Mouse (Mus musculus): ENCODE data around the gene Slc9a3r2. TPM values are rescaled to one million over a fixed set of nuclear protein-coding genes. Genes with fewer than 3 reads are reported as not detected.

The Slc9a3r2 gene
- polyA plus RNA-seq, 1 experiment from 2014 or later, result 92.4 TPM

DNA sequence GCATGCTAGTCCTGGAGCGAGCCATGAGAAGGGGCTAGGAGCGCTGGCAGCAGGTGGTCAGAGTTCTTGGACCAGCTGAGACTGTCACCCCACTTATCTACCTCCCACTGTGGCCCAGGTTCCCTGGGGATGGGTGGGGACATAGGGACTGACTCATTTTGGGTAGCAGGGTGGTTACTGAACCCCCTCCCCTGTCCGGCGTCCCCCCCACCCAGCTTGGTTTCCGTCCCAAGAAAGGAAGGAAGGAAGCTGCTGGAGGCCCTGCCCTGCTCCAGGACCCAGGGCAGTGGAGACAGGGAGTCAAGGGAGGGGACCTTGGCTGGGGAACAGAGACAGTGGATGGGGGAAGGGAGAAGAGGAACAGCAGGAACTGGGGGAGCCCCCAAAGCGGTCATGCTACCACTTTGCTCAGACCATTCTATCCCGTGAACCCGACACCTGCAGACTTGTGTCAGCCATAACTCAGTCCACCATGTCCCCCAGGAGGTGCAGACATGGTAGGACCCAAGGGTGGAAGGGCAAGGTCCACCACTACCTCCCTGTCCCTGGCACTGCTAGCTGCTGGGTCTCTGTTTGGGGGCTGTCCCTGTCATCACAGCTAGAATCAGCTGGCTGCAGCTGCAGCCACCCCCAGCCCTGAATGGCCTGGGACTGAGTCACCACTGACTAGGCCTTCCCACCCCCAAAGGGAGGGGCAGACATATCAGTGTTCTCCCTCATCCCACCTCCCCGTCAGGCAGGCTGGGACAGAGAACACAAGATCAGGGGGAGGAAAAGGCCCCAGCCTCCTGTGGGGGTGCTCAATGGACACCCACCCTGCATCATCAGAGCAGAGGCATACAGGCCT lies 5.0 kb downstream of the Slc9a3r2 start:
- Histone ChIP-seq H3K36me3 (peaks cover 15% of the 10 kb centered on the region; the same call in 1 of the 2 replicates), H3K4me1 (peaks cover 51% of the 10 kb centered on the region), H3K27ac (peak overlapping the region; percentile 91), H3K9me3 (no peaks in the 10 kb centered on the region), H3K9ac (no peak overlapping the region), H3K27me3 (no peaks in the 10 kb centered on the region), H3K4me3 (no peak overlapping the region), H3K4me2 (peak overlapping the region; percentile 40)
- 74% methylated on average over 9 of the region's 9 CpGs for WGBS
- no peak; the same call in 1 of the 2 replicates for ATAC-seq (ENCODE audit: borderline replicate concordance, extremely low read depth, low FRiP score, low TSS enrichment)

DNA sequence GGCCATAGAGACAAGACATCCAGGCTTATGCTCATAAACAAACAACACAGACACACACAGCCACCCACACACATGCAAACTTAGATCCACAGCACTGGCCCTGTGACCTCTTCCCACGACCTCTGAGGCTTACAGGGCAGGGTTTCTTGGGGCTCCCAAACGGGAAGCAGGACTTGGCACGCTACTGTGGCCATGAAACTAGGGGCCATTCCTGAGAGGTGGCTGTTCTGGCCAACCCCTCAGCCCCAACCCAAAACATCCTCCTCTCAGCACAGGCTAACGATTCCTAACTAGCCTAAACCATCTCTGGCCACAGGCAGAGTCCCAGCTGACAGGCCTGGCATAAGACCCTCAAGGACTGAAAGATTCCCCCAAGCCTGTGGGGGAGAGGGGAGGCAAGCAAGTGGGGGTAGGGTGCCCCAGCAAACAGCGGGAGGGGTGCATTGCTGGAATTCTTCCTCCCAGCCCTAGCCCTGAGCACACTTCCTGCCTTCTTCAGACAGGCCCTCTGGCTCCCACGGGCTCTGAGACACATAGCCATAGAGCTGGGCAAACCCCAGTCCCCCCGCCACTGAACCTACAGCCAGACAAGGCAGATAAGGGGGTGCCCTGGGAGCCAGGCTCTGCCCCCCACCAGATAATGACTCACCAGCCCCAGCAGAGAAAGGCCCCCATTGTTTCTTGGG lies 6.0 kb downstream of the Slc9a3r2 start:
- Histone ChIP-seq H3K27ac (peak overlapping the region; percentile 91), H3K36me3 (peaks cover 18% of the 10 kb centered on the region; the same call in 1 of the 2 replicates), H3K4me1 (peaks cover 52% of the 10 kb centered on the region), H3K27me3 (no peaks in the 10 kb centered on the region), H3K4me3 (no peak overlapping the region), H3K9ac (0 out of 2 replicates have a peak overlapping the region, but pooled peaks have one; percentile 17), H3K4me2 (peak overlapping the region; percentile 40), H3K9me3 (no peaks in the 10 kb centered on the region)
- ATAC-seq (ENCODE audit: borderline replicate concordance, extremely low read depth, low FRiP score, low TSS enrichment), result peak; percentile 44; the same call in 1 of the 2 replicates
- WGBS, result 21% methylated on average over 7 of the region's 7 CpGs

DNA sequence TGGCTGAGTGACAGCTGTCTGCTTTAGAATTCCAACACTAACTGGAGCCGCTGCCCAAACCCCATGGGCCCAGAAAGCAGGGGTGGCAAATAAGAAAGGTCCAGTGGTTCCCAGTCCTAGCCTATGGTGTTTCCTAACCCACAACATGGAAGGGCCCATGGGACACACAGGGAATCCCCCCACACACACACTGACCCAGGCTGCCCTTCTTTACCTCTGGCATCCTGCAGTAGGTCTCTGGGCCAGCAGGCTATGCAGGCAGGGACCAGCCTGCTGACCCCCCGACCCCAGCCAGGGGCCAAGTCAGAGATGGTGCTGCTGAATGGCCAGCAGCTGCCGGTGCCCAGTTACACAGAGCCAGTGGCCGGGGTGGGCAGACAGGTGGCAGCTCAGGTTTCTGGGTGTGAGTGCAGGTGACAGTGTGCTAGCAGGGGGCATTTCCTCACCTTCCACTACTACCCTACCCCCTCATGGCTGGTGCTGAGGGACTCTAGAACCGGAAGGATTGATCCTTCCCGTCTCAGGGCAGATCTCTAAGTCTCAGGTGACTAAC lies 7.3 kb downstream of the Slc9a3r2 start:
- no peak for ATAC-seq (ENCODE audit: borderline replicate concordance, extremely low read depth, low FRiP score, low TSS enrichment)
- no peaks in the 10 kb centered on the region for H3K9me3 ChIP-seq
- peaks cover 49% of the 10 kb centered on the region for H3K4me1 ChIP-seq
- no peaks in the 10 kb centered on the region for H3K27me3 ChIP-seq
- H3K4me2 ChIP-seq, result no peak overlapping the region
- H3K36me3 ChIP-seq, result peaks cover 23% of the 10 kb centered on the region; the same call in 1 of the 2 replicates
- 67% methylated on average over 6 of the region's 6 CpGs for WGBS
- H3K4me3 ChIP-seq, result no peak overlapping the region
- no peak overlapping the region for H3K27ac ChIP-seq
- no peak overlapping the region for H3K9ac ChIP-seq

DNA sequence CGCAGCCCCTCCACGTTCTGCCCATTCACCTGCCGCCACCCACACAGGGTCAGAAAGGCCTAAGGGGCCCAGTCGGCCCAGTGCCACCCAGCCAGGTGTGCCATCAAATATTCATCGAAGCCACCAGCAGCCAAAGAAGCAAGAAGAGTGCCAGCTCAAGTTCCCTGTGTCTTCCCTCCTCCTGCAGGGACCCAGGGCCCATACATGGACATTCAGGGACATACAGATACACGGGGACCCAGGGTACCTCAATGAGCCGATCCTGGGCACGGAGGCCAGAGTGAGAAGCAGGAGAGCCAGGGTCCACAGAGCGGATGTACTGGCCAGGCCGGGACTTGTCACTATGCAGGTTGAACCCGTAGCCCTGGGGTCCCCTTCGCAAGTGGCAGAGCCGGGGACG lies 8.2 kb downstream of the Slc9a3r2 start:
- H3K4me1 ChIP-seq, result peaks cover 42% of the 10 kb centered on the region
- H3K4me3 ChIP-seq, result no peak overlapping the region
- peaks cover 23% of the 10 kb centered on the region; the same call in 1 of the 2 replicates for H3K36me3 ChIP-seq
- H3K27me3 ChIP-seq, result no peaks in the 10 kb centered on the region
- ATAC-seq (ENCODE audit: borderline replicate concordance, extremely low read depth, low FRiP score, low TSS enrichment), result no peak
- H3K9me3 ChIP-seq, result no peaks in the 10 kb centered on the region
- H3K27ac ChIP-seq, result no peak overlapping the region
- no peak overlapping the region for H3K4me2 ChIP-seq
- no peak overlapping the region for H3K9ac ChIP-seq
- 89% methylated on average over 14 of the region's 14 CpGs for WGBS

DNA sequence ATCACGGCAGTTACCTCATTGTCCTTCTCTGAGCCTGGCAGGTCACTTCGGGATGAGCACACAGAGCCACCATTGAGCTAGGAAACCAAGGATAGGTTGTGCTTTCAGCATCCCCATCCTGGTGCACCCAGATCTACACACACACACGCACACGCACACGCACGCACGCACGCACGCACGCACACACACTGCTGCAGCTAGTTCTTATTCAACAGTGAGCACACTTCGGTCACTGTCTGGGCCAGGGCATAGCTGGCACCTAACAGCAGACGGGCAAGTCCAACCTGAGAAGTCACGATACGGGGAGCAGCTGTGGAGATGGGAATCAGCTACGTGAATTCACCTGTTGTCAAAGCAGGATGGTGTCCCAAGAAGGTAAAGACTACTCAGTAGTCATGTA lies 9.5 kb downstream of the Slc9a3r2 start:
- no peaks in the 10 kb centered on the region for H3K27me3 ChIP-seq
- H3K36me3 ChIP-seq, result peaks cover 23% of the 10 kb centered on the region; the same call in 1 of the 2 replicates
- no peak overlapping the region for H3K4me2 ChIP-seq
- WGBS, result 92% methylated on average over 15 of the region's 15 CpGs
- no peak overlapping the region for H3K4me3 ChIP-seq
- ATAC-seq (ENCODE audit: borderline replicate concordance, extremely low read depth, low FRiP score, low TSS enrichment), result no peak
- no peak overlapping the region for H3K9ac ChIP-seq
- H3K9me3 ChIP-seq, result no peaks in the 10 kb centered on the region
- H3K27ac ChIP-seq, result no peak overlapping the region
- H3K4me1 ChIP-seq, result peaks cover 41% of the 10 kb centered on the region

DNA sequence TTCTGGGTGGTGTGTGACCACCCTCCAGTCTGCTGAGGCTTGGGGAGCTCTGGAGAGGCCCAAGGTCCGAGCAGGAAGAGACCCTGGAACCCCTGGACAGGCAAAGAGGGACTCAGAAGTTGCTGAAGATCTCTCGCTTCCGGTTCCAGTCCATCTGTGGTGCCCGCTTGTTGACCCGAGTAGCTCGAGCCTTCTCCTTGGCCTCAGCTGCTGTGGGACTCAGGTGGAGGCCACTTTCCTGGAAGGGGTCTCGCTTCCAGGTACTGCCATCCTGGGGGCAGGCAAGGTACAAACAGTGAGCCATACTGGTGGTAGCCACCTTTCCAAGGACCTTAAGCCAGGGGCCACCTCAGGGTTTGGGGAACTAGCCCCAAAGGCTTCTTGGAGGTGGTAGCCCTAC lies 10.0 kb downstream of the Slc9a3r2 start:
- Histone ChIP-seq H3K4me1 (peaks cover 37% of the 10 kb centered on the region), H3K9me3 (no peaks in the 10 kb centered on the region), H3K27me3 (no peaks in the 10 kb centered on the region), H3K4me3 (no peak overlapping the region), H3K36me3 (peaks cover 23% of the 10 kb centered on the region; the same call in 1 of the 2 replicates), H3K27ac (peak overlapping the region; percentile 81), H3K9ac (no peak overlapping the region), H3K4me2 (no peak overlapping the region)
- no peak for ATAC-seq (ENCODE audit: borderline replicate concordance, extremely low read depth, low FRiP score, low TSS enrichment)
- WGBS, result 85% methylated on average over 7 of the region's 7 CpGs

DNA sequence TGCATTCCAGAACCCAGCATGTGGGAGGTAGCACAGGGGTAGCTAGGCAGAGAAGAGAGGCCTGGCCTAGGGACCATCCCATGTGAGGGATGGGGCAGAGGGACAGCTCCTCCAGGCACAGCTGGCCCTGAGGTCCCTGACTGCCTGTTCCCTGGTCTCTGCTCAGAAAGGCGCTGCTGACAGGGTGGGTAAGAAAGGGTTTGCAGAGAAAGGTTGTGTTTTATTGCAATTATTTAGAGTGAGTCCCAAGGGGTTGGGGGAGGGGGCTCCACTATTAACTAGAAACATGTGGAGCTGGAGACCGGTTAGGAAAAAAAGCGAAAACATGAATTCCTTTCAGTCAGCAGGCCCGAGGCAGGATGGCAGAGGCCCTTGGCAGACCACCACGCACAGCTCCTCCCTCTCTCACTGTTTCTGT lies 10.5 kb downstream of the Slc9a3r2 start:
- H3K4me2 ChIP-seq, result no peak overlapping the region
- ATAC-seq (ENCODE audit: borderline replicate concordance, extremely low read depth, low FRiP score, low TSS enrichment), result no peak; the same call in 1 of the 2 replicates
- H3K27me3 ChIP-seq, result no peaks in the 10 kb centered on the region
- H3K4me1 ChIP-seq, result peaks cover 32% of the 10 kb centered on the region
- peak overlapping the region; percentile 13; the same call in 1 of the 2 replicates for H3K9ac ChIP-seq
- H3K36me3 ChIP-seq, result peaks cover 23% of the 10 kb centered on the region; the same call in 1 of the 2 replicates
- H3K9me3 ChIP-seq, result no peaks in the 10 kb centered on the region
- WGBS, result 68% methylated on average over 5 of the region's 5 CpGs
- no peak overlapping the region for H3K4me3 ChIP-seq
- H3K27ac ChIP-seq, result peak overlapping the region; percentile 81

DNA sequence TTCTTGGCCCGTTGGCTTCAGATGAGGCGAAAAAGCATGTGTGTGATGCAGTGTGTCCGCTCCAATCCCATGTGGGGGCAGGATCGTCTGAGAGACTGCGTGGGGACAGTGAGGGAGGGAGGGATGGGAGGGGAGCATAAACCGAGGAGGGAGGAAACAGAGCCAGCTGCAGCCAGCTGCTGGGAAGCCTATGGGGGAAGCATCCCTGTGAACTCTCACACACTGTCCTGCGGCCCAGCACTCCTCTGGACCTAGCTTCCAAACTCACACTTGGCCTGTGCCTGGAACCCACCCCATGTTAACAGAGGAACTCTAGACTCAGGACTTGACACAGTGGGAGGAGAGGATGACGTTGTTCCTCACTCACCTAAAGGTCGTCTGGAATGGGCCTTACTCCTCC lies 11.3 kb downstream of the Slc9a3r2 start:
- Histone ChIP-seq H3K4me3 (no peak overlapping the region), H3K27me3 (no peaks in the 10 kb centered on the region), H3K4me1 (peaks cover 29% of the 10 kb centered on the region), H3K9ac (no peak overlapping the region; the same call in 1 of the 2 replicates), H3K27ac (peak overlapping the region; percentile 81), H3K4me2 (no peak overlapping the region), H3K9me3 (no peaks in the 10 kb centered on the region), H3K36me3 (peaks cover 23% of the 10 kb centered on the region; the same call in 1 of the 2 replicates)
- ATAC-seq (ENCODE audit: borderline replicate concordance, extremely low read depth, low FRiP score, low TSS enrichment), result peak; percentile 85
- WGBS, result 48% methylated on average over 9 of the region's 9 CpGs

DNA sequence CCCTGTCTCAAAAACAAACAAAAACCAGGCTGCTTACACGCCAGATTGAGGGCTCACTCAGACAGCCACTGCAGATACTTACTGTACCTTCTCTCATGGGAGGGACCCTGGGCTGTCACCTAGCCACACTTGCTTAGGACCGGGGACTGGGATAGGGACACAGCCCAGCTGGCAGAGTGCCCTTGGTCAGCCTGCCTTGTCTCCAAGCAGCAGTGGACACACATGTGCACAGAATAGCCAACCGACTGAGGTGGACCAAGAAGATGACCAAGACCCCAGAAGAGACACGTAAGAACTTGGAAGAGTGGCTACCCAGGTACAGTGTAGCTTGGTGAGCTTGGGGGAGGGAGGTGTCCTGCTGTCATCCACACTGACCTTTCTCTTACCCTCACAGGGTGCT lies 11.9 kb downstream of the Slc9a3r2 start:
- Histone ChIP-seq H3K9ac (no peak overlapping the region), H3K4me2 (no peak overlapping the region), H3K4me3 (no peak overlapping the region), H3K9me3 (no peaks in the 10 kb centered on the region), H3K4me1 (peaks cover 29% of the 10 kb centered on the region), H3K27me3 (no peaks in the 10 kb centered on the region), H3K36me3 (peaks cover 23% of the 10 kb centered on the region; the same call in 1 of the 2 replicates), H3K27ac (peak overlapping the region; percentile 64)
- WGBS, result 73% methylated on average over 4 of the region's 4 CpGs
- ATAC-seq (ENCODE audit: borderline replicate concordance, extremely low read depth, low FRiP score, low TSS enrichment), result no peak

DNA sequence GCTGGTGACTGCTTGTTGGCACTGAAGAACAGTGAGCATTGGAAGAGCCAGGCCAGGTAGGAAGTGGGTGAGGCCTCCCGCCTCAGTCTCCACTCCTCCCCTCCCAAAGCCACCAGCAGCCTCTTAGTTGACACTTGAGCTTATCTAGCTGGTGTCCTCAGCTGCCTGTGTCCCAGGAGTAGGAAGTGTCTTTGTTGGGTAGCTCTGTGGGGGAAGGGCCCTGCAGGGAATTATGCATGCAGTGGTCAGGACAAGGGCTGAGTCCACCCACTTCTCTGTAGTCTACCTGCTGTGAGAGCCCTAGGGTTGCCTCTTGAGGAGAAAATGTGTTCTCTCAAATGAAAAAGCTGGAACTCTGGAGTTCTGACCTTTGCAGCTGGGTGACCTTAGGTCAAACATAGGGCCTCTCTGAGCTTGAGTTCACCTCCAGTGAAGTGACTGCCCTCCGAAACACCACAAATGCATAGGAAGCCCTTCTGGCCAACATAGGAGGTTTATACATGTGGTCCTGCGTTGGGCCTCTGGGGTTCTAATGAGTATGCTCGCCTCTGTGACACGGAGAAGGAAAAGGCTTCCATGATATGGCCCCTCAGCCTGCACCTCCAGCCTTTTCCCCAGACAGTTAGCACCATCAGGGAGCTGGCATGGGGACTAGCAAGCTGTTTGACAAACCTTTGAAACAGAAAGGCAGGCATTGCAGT lies 13.2 kb downstream of the Slc9a3r2 start:
- no peak overlapping the region for H3K9ac ChIP-seq

DNA sequence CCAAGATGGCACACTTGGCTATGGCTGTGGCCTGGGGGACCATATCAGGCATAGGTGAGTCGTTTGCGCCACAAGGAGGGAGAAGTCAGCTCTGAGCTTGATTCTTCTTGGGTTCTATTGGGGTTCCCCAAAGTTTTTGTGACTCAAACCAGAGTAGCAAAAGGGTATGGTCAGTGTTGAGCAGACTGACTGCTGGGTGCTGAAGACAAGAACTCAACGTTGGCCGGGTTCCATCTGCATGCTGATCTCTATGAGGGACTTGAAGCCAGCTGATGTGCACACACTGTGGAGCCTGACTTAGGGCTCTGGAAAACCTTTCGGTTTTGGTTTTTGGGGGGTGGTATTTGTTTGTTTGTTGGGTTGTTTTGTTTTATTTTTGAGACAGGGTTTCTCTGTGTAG lies 14.4 kb downstream of the Slc9a3r2 start:
- H3K4me3 ChIP-seq, result no peak overlapping the region
- peaks cover 42% of the 10 kb centered on the region for H3K4me1 ChIP-seq
- no peak for ATAC-seq (ENCODE audit: borderline replicate concordance, extremely low read depth, low FRiP score, low TSS enrichment)
- H3K36me3 ChIP-seq, result peaks cover 13% of the 10 kb centered on the region; the same call in 1 of the 2 replicates
- no peak overlapping the region for H3K27ac ChIP-seq
- no peaks in the 10 kb centered on the region for H3K27me3 ChIP-seq
- WGBS, result 93% methylated on average over 5 of the region's 5 CpGs
- no peak overlapping the region for H3K4me2 ChIP-seq
- no peaks in the 10 kb centered on the region for H3K9me3 ChIP-seq
- H3K9ac ChIP-seq, result no peak overlapping the region

More for the DNA sequence above, 13.2 kb downstream of the Slc9a3r2 start:
- H3K4me1 ChIP-seq, result peaks cover 36% of the 10 kb centered on the region
- no peak for ATAC-seq (ENCODE audit: borderline replicate concordance, extremely low read depth, low FRiP score, low TSS enrichment)
- H3K9me3 ChIP-seq, result no peaks in the 10 kb centered on the region
- no peak overlapping the region for H3K4me3 ChIP-seq
- no peak overlapping the region for H3K27ac ChIP-seq
- 60% methylated on average over 5 of the region's 5 CpGs for WGBS
- no peaks in the 10 kb centered on the region for H3K27me3 ChIP-seq
- H3K36me3 ChIP-seq, result peaks cover 20% of the 10 kb centered on the region; the same call in 1 of the 2 replicates
- H3K4me2 ChIP-seq, result no peak overlapping the region
